Mouse (Mus musculus) limb, embryonic 11.5 days (tissue): ENCODE results near the gene Sugct. TPM values are rescaled to one million over a fixed set of nuclear protein-coding genes. Genes with fewer than 3 reads are reported as not detected.

Experiments used
- ATAC-seq: fragments of 200-750 bp; cut with Nextera tagmentation; 2 replicates; pipeline ENCODE4 v1.8.0; 2017; ENCODE audit warnings: low read depth; ENCODE audit not compliant: insufficient number of reproducible peaks, low FRiP score, low TSS enrichment
- DNase-seq: peaks from one replicate; pipeline ENCODE4 v3.0.0-alpha.2; 2015; ENCODE audit warnings: low spot score
- H3K27ac ChIP-seq: fragments of 300-500 bp; sonication (generic); replicated peaks from 2 replicates; pipeline ENCODE4 v1.5.1; 2014; ENCODE audit warnings: low read depth, mild to moderate bottlenecking, low read length
- H3K27me3 ChIP-seq: fragments of 300-500 bp; sonication (generic); 2 replicates; pipeline ENCODE4 v1.6.1; 2014; ENCODE audit warnings: mild to moderate bottlenecking, low read length, mixed read lengths; ENCODE audit not compliant: control insufficient read depth, insufficient read depth
- H3K36me3 ChIP-seq: fragments of 300-500 bp; sonication (generic); 2 replicates; pipeline ENCODE4 v1.6.1; 2014; ENCODE audit warnings: mild to moderate bottlenecking, low read length, moderate library complexity, mixed read lengths; ENCODE audit not compliant: control insufficient read depth, insufficient read depth
- H3K4me1 ChIP-seq: fragments of 300-500 bp; sonication (generic); 2 replicates; pipeline ENCODE4 v1.6.1; 2014; ENCODE audit warnings: low read length, mixed read lengths; ENCODE audit not compliant: control insufficient read depth, insufficient read depth
- H3K4me2 ChIP-seq: fragments of 300-500 bp; sonication (generic); 2 replicates; pipeline ENCODE4 v1.6.1; 2014; ENCODE audit warnings: low read depth, mild to moderate bottlenecking, moderate library complexity; ENCODE audit not compliant: severe bottlenecking
- H3K4me3 ChIP-seq: fragments of 300-500 bp; sonication (generic); 2 replicates; pipeline ENCODE4 v1.5.1; 2014; ENCODE audit warnings: low read depth, low read length
- H3K9ac ChIP-seq: fragments of 300-500 bp; sonication (generic); 2 replicates; pipeline ENCODE4 v1.6.1; 2014; ENCODE audit warnings: mild to moderate bottlenecking, low read length
- H3K9me3 ChIP-seq: fragments of 300-500 bp; sonication (generic); 2 replicates; pipeline ENCODE4 v1.6.1; 2016; ENCODE audit warnings: low read length; ENCODE audit not compliant: control insufficient read depth
- WGBS: fragments of 180-500 bp; shearing (Covaris S2); extraction: QIAGEN DNeasy Blood & Tissue Kit; methylation state at CpG from one replicate; pipeline ENCODE4 v1.1.7; 2014; 5-methylcytosine and 5-hydroxymethylcytosine counted together
- polyA plus RNA-seq: library from polyadenylated mRNA; unstranded; fragments of >200 nt; fragmentation: Nextera tagmentation; extraction: Ambion mirVana; gene quantifications from 2 replicates; pipeline ENCODE4 v1.2.1, GENCODE M21; 2014

Gene Sugct
- polyA plus RNA-seq, 1 experiment from 2014 or later, result 3.9 TPM

DNA sequence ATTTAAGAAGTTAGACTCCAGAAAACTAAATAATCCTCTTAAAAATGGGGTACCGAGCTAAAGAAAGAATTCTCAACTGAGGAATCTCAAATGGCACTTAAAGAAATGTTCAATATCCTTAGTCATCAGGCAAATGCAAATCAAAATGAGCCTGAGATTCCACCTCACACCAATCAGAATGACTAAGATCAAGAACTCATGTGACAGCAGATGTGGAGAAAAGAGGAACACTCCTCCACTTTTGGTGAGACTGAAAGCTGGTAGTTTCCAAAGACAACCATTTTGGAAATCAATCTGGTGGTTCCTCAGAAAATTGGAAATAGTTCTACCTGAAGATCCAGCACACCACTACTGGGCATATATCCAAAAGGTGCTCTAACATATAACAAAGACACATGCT, 28.0 kb downstream of the Sugct start:
- ATAC-seq (no peak), DNase-seq (no peak)
- no peak overlapping the region for H3K4me2 ChIP-seq
- H3K4me1 ChIP-seq, result no peaks in the 10 kb centered on the region
- H3K27ac ChIP-seq, result no peak overlapping the region
- H3K9me3 ChIP-seq, result no peaks in the 10 kb centered on the region
- WGBS, result 91% methylated on average over 1 of the region's 1 CpGs
- H3K36me3 ChIP-seq, result no peaks in the 10 kb centered on the region
- H3K27me3 ChIP-seq, result no peaks in the 10 kb centered on the region
- H3K9ac ChIP-seq, result no peak overlapping the region
- no peak overlapping the region for H3K4me3 ChIP-seq

DNA sequence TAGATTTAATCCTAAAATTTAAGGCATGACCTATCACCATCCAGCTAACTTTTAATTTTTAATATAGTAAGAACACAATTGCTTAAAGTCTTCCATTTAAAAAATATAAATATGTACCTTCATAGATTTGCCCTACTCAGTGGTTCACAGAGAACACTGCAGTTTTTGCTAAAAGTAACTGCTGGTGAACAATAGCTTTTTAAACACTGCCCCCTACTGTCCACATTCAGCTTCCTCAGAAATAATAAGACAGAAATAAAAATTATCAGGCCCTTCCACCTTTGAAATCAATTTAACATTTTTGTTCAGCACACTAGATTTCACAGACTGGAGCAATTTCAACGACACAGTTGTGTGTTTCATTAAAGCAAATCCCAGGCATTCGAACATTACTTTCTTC, 53.1 kb downstream of the Sugct start:
- Histone ChIP-seq H3K4me2 (no peak overlapping the region), H3K27me3 (no peaks in the 10 kb centered on the region), H3K9me3 (no peaks in the 10 kb centered on the region), H3K36me3 (no peaks in the 10 kb centered on the region), H3K9ac (no peak overlapping the region), H3K4me1 (no peaks in the 10 kb centered on the region), H3K4me3 (no peak overlapping the region), H3K27ac (no peak overlapping the region)
- 53% methylated on average over 2 of the region's 2 CpGs for WGBS
- no peak for ATAC-seq
- no peak for DNase-seq

DNA sequence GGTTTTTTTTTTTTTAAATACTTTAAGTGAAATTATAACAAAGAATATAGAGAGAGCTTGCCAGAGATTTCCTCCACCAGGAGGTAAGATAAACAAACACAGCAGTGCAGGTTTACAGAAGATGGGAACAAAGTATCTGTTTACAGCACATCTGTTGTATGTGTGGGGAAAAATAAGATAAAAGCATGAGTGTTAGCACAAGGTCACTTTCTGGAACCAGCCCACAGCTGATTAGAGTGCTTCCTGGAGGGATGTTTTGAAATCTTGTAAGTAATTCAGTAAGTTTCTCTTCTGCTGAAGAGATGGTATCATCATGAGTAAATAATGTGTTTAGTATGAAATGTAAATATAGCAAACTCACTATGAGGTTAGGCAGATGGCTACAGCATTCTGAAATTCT, 57.3 kb downstream of the Sugct start:
- no peak for ATAC-seq
- no peak for DNase-seq

DNA sequence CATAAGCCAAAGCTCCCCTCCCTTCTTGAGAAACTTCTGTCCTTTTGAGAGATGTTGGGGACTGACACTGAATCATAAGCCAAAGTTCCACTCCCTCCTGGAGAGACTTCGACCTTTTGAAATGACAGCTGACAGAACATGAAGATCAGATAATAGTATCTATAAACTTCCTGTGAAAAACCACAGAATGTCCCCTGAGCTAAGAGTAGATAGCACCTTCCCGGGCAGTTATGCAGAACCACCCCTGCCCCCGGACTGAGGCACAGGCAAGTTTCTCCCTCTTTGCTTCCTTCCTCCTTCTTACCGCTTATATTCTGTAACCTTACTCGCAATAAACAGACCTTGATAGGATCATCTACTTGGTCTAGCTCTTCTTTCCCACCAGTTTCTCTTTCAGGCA, 68.2 kb downstream of the Sugct start:
- ATAC-seq, result no peak
- Histone ChIP-seq H3K27me3 (no peaks in the 10 kb centered on the region), H3K9ac (no peak overlapping the region)

More for the DNA sequence above, 57.3 kb downstream of the Sugct start:
- Histone ChIP-seq H3K27ac (no peak overlapping the region), H3K4me2 (no peak overlapping the region), H3K4me3 (no peak overlapping the region), H3K9ac (no peak overlapping the region), H3K27me3 (no peaks in the 10 kb centered on the region), H3K4me1 (no peaks in the 10 kb centered on the region), H3K9me3 (no peaks in the 10 kb centered on the region), H3K36me3 (no peaks in the 10 kb centered on the region)

DNA sequence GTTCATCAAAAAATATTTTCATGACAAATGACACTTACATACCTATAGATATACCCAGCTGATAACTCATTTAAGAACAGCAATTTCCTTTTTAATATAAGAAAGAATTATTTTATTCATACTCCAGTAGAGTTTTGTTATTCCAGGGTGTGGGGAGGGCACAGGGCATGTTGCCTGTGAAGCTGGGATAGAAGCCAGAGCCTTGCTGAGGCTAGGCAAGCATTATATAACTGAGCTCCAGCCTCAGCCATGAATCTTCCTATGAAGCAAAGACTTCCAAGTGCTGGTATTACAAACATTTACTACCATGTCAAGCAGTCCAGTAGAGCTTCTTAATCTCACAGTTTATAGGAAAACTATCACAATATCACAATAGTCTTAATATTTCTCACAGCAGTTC, 70.4 kb downstream of the Sugct start:
- ATAC-seq, result no peak
- Histone ChIP-seq H3K9me3 (no peaks in the 10 kb centered on the region), H3K27ac (no peak overlapping the region), H3K9ac (no peak overlapping the region), H3K4me1 (no peaks in the 10 kb centered on the region), H3K36me3 (no peaks in the 10 kb centered on the region), H3K27me3 (no peaks in the 10 kb centered on the region), H3K4me2 (no peak overlapping the region), H3K4me3 (no peak overlapping the region)
- no peak for DNase-seq

More for the DNA sequence above, 68.2 kb downstream of the Sugct start:
- Histone ChIP-seq H3K27ac (no peak overlapping the region), H3K9me3 (no peaks in the 10 kb centered on the region), H3K4me1 (no peaks in the 10 kb centered on the region), H3K4me2 (no peak overlapping the region), H3K4me3 (no peak overlapping the region), H3K36me3 (no peaks in the 10 kb centered on the region)
- no peak for DNase-seq
- 88% methylated on average over 5 of the region's 5 CpGs for WGBS

DNA sequence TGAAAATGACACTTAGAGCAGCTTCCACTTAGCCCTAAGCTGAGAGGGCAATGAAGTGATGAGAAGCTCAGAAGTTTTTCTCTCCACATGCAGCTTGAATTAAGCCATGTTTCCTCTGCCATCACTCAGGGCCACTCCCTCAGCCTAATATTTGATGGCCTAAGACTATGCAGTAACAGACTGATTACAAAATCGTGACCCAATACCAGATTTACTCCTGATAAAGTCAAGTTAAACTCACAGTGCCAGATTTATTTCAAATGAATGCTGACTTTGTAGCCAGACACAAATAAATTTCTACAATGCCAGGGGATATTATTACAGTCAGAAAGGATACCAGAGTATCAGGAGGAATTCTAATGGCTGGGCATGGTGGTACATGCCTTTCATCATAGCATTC, 89.1 kb downstream of the Sugct start:
- WGBS, result 88% methylated on average over 1 of the region's 1 CpGs
- DNase-seq, result no peak

DNA sequence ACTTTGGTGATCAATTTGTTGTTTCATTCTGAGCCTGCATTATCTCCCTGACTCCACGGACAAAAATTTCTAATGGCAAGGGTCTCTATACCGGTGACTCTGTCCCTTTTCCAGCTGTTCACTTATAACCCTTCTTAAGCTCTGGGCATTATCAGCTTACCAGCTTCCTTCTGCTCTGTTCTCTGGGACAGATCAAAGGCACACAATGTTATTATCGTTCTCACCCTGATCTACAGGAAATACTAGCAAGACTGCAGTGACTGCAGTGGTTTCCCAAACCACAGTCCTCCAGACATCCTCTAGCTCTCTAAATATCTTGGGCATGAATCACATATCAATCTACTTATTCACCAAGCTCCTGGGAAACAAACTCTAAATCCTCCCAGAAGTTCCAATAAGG, 90.7 kb downstream of the Sugct start:
- ATAC-seq (no peak), DNase-seq (no peak)
- WGBS, result 53% methylated on average over 3 of the region's 3 CpGs
- Histone ChIP-seq H3K4me3 (no peak overlapping the region), H3K36me3 (no peaks in the 10 kb centered on the region), H3K27me3 (no peaks in the 10 kb centered on the region), H3K4me2 (no peak overlapping the region), H3K9ac (no peak overlapping the region), H3K9me3 (no peaks in the 10 kb centered on the region), H3K4me1 (no peaks in the 10 kb centered on the region), H3K27ac (no peak overlapping the region)

More for the DNA sequence above, 89.1 kb downstream of the Sugct start:
- H3K4me3 ChIP-seq, result no peak overlapping the region
- ATAC-seq, result no peak
- no peak overlapping the region for H3K4me2 ChIP-seq
- H3K4me1 ChIP-seq, result no peaks in the 10 kb centered on the region
- H3K36me3 ChIP-seq, result no peaks in the 10 kb centered on the region
- H3K9ac ChIP-seq, result no peak overlapping the region
- H3K9me3 ChIP-seq, result no peaks in the 10 kb centered on the region
- H3K27me3 ChIP-seq, result no peaks in the 10 kb centered on the region
- H3K27ac ChIP-seq, result no peak overlapping the region

DNA sequence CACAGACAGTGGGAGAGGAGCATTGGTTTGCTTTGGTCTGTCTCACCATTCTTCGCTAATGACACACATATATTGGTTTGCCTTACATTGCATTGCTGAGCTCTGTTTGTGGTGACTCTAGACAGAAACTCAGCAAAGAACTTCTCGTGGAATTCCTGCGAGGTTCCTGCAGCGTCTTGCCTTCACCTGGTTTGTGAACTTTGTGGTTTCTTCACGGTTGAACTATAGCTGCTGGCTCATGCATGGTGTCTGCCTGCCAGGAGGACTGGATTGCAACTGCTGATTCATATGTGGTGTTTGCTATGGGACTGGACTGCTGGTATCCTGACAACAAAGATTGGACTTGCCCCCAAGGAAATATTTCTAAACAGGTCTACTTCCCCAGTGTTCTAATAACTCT, 91.6 kb downstream of the Sugct start:
- H3K4me1 ChIP-seq, result no peaks in the 10 kb centered on the region
- no peak overlapping the region for H3K4me2 ChIP-seq
- no peak overlapping the region for H3K4me3 ChIP-seq
- DNase-seq (no peak), ATAC-seq (no peak)
- no peaks in the 10 kb centered on the region for H3K36me3 ChIP-seq
- H3K9me3 ChIP-seq, result no peaks in the 10 kb centered on the region
- 95% methylated on average over 5 of the region's 5 CpGs for WGBS
- H3K9ac ChIP-seq, result no peak overlapping the region
- H3K27me3 ChIP-seq, result no peaks in the 10 kb centered on the region
- no peak overlapping the region for H3K27ac ChIP-seq

DNA sequence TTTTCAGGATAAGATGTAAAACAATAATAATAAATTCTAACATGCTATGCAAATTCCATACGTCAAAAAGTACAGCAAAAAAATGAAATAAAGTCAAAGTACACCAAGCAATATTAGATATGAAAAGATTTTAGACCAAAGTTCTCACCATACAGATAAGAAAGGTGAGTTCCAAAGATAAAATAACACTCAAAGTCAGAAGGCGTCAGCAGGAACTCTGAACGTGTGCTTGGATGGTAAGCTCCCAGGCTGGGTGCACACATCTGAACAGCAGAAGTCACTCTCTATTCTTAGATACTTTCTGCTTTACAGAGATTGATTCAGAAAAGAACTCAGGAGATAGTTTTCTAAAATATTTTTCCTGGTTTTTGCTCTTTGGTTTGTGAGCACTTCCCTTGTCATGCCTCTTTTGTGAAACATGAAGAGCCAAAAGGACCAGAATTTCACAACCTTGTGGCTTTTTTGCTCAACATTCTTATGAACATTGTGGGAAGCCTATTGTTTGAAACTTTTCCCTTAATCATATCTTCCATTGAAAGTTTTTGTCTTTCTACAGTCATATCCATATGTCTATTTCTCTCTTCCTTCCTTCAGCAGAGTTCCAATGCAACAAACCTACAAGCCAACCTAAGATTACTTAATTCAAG, 110.0 kb downstream of the Sugct start:
- Histone ChIP-seq H3K27ac (no peak overlapping the region), H3K4me3 (no peak overlapping the region), H3K9me3 (no peaks in the 10 kb centered on the region), H3K27me3 (no peaks in the 10 kb centered on the region), H3K4me2 (no peak overlapping the region), H3K36me3 (no peaks in the 10 kb centered on the region), H3K9ac (no peak overlapping the region), H3K4me1 (no peaks in the 10 kb centered on the region)
- ATAC-seq (no peak), DNase-seq (no peak)
- WGBS, result 45% methylated on average over 3 of the region's 3 CpGs
